10 mouse cellular contexts compared by ENCODE assay signal in genomic region chr13:71961891-71962660, GRCm38 (mm10). TPM values are rescaled to one million over a fixed set of nuclear protein-coding genes. Genes with fewer than 3 reads are reported as not detected.
DNase-seq lines count a peak whose midpoint lies in the region; ATAC-seq lines count a peak whose summit lies in the region.
"Had no signal": no experiment of that assay in that cellular context is flagged by ENCODE, and none has a peak within 500 bp of the region (broad histone marks: within the 10 kb centered on the region; RNA-seq: fewer than 3 reads in every experiment).

No protein-coding gene starts in this region.

- 4% methylated on average over 25 of the region's 25 CpGs for WGBS in heart, embryonic 14.5 days
- WGBS in midbrain, embryonic 13.5 days: under 1% methylated on average over 25 of the region's 25 CpGs

- no peaks in the 10 kb centered on the region; the same call in 1 of the 2 replicates for H3K4me1 ChIP-seq in brown adipose tissue, adult 24 weeks (ENCODE audit: control insufficient read depth, insufficient read depth, insufficient read length, low read length)
- H3K4me1 ChIP-seq in heart, embryonic 14.5 days (ENCODE audit: control insufficient read depth in 2 of 2, insufficient read depth in 2 of 2, low read length in 2 of 2): peaks cover 4 to 22% of the 10 kb centered on the region in 2 experiments; a peak in 3 of 4 replicates
- H3K4me1 ChIP-seq in midbrain, embryonic 13.5 days (replicated peaks): peaks cover 63% of the 10 kb centered on the region

- peak overlapping the region; percentile 84 for H3K9ac ChIP-seq in heart, embryonic 14.5 days (ENCODE audit: low read length)
- H3K9ac ChIP-seq in midbrain, embryonic 13.5 days (replicated peaks): peak overlapping the region; percentile 98

- H3K27me3 ChIP-seq in heart, embryonic 14.5 days (ENCODE audit: control insufficient read depth, insufficient read depth, low read length): peaks cover 92% of the 10 kb centered on the region
- H3K27me3 ChIP-seq in midbrain, embryonic 13.5 days: peaks cover 52% of the 10 kb centered on the region

- no peaks in the 10 kb centered on the region for H3K36me3 ChIP-seq in heart, embryonic 14.5 days (ENCODE audit: control insufficient read depth, insufficient read depth, low read length)
- peaks cover 9% of the 10 kb centered on the region for H3K36me3 ChIP-seq in midbrain, embryonic 13.5 days

- no peak overlapping the region for H3K27ac ChIP-seq in brown adipose tissue, adult 24 weeks (replicated peaks; ENCODE audit: low read depth, low read length)
- peak overlapping the region in 1 of 2 experiments; percentile 87; a peak in 2 of 4 replicates for H3K27ac ChIP-seq in heart, embryonic 14.5 days (replicated peaks in 1 of 2; ENCODE audit: control insufficient read depth in 1 of 2, insufficient read depth in 1 of 2, low read depth in 2 of 2, low read length in 2 of 2)
- peak overlapping the region; percentile 94 for H3K27ac ChIP-seq in midbrain, embryonic 13.5 days
- H3K27ac ChIP-seq: macrophage had no signal

- no peak for ATAC-seq in heart, embryonic 14.5 days (ENCODE audit: insufficient number of reproducible peaks, insufficient read depth, low FRiP score, low read depth)
- no peak for ATAC-seq in midbrain, embryonic 13.5 days
- no peak for ATAC-seq in CD4-positive, CD25-positive, alpha-beta regulatory T cell, adult 4 months

- intact Hi-C loops in heart, postnatal 25 days (cut with DNase I): loop anchor here (2.0 kb wide), 1 partner anchor 663 kb away; no protein-coding TSS in a partner anchor

- H3K9me3 ChIP-seq in heart, embryonic 14.5 days (ENCODE audit: control insufficient read depth, low read length): no peaks in the 10 kb centered on the region
- H3K9me3 ChIP-seq in midbrain, embryonic 13.5 days: no peaks in the 10 kb centered on the region

- DNase-seq in heart, adult 11 months: peak; percentile 79
- DNase-seq in heart, postnatal 25 days (ENCODE audit: low spot score): no peak
- DNase-seq in layer of hippocampus, postnatal 36 days: no peak
- DNase-seq in natural killer cell, adult 2 months (ENCODE audit: low spot score in 2 of 2): no peak

- peak overlapping the region; percentile 78 for H3K4me2 ChIP-seq in heart, embryonic 14.5 days (ENCODE audit: low read length)
- H3K4me2 ChIP-seq in midbrain, embryonic 13.5 days (replicated peaks): peak overlapping the region; percentile 75

- H3K4me3 ChIP-seq in brown adipose tissue, adult 24 weeks (ENCODE audit: insufficient read depth, low read depth, low read length): peak overlapping the region; percentile 35
- H3K4me3 ChIP-seq in heart, embryonic 14.5 days (ENCODE audit: control insufficient read depth in 1 of 2, insufficient read depth in 1 of 2, low read depth in 1 of 2, low read length in 2 of 2): peak overlapping the region; percentile 60 to 64
- peak overlapping the region; percentile 82 for H3K4me3 ChIP-seq in midbrain, embryonic 13.5 days (replicated peaks)

RNA-seq across cellular contexts. Expression of gene Irx1, which starts 1.4 kb away (rescaled TPM):
- 1 to 10 TPM; 4.8 to 6.3 TPM for total RNA-seq in heart, postnatal 25 days (2021)
- not detected in 2 replicates for polyA plus RNA-seq in brown adipose tissue, adult 24 weeks (2012; ENCODE audit: insufficient read depth, insufficient read length, missing spikeins)
- polyA plus RNA-seq in heart, embryonic 14.5 days (2014; fragmentation: Nextera tagmentation; extraction: Ambion mirVana): 1.5 and 2.5 TPM in 2 replicates
- 7.6 and 13.7 TPM in 2 replicates for polyA plus RNA-seq in midbrain, embryonic 13.5 days (2015; fragmentation: Nextera tagmentation; extraction: Ambion mirVana)
- not detected for polyA plus RNA-seq in CD4-positive, CD25-positive, alpha-beta regulatory T cell, adult 4 months (2017; shearing (Covaris generic))
- total RNA-seq in layer of hippocampus, postnatal 36 days (2021): under 1 TPM in 1 of 2 experiments, not detected in 1; 0.20 TPM
- total RNA-seq: common myeloid progenitor, adult 5-6 weeks had no signal
- polyA plus RNA-seq: macrophage had no signal
